Mouse (Mus musculus) gastrocnemius, adult 18-20 months (tissue): Measurements from ENCODE around the gene Gm9733. TPM values are rescaled to one million over a fixed set of nuclear protein-coding genes. Genes with fewer than 3 reads are reported as not detected.
"Not testable (repeated sequence)": the region's sequence is repeated elsewhere in the genome, so short reads cannot be mapped to it uniquely, and the experiment has no call there.

Experiments used
- DNase-seq: peaks from one replicate; pipeline ENCODE4 v3.0.0; 2021; ENCODE audit warnings: low spot score
- long read RNA-seq, 2 experiments: library from polyadenylated mRNA; stranded (forward); transcript quantifications; one replicate each; pipeline ENCODE4 v2.0.0; 2021
- total RNA-seq, 2 experiments: library from RNA; stranded (reverse); gene quantifications; 2 replicates each; pipeline ENCODE4 v1.2.3; 2021

Gm9733 gene
- total RNA-seq = not detected
- long read RNA-seq, experiment 1 = 0 reads
- long read RNA-seq, experiment 2 = 0 reads

DNA sequence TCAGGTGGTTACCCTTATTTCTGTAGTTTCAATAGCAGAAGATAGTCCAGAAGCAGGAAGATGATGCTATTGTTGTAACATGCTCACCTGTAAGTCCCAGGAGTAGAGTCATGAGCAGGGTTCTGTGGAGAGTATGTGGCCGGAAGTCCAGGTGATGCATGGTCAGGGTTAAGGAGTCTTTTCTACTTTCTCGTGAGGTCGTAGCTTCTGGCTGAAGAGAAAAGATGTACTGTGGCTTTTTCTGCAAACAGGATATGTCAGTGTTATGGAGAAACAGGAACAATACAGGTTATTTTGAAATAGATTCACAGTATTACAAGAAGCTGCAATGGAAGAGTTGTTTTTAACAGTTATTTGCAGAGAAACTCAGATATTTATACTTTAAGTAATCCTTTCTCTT, at the start of gene Gm9733:
Gene Gm9733 (minus strand): TSS at position 240 of the 400 bp plus-strand sequence.
- DNase-seq = no peak

DNA sequence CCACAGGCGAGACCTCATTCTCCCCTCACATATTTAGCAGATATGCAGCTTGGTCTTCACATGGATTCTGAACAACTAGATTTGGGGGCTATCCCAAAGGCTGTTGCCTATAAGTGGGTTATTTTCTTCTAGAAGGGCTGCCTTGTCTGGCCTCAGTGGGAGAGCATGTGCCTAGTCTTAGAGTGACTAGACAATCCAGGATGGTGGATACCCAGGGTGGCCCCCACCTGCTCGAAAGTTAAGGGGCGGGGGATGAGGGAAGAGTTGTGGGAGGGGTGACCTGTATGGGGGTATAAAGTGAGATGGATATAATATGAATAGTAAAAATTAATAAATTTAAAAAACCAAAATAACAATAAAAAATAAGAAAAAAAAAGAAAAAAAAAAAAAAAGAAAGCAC, 23.6 kb upstream of the Gm9733 start:
- DNase-seq = not testable (repeated sequence)

DNA sequence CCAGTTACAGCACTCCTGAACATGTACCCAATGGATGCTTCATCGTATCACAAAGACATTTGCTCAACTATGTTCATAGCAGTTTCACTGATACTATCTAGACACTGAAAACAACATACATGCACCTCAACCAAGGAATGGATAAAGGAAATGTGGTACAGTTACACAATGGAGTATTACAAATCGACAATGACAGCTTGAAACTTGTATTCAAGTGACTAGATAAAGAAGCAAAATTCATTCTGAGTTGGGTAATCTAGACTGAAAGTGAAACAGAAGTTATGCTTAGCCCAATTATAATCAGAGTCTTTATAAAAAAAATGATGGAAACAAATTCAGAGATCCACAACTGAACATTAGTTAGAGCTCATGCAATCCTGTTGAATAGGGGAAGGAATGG, 18.2 kb upstream of the Gm9733 start:
- not testable (repeated sequence) for DNase-seq

DNA sequence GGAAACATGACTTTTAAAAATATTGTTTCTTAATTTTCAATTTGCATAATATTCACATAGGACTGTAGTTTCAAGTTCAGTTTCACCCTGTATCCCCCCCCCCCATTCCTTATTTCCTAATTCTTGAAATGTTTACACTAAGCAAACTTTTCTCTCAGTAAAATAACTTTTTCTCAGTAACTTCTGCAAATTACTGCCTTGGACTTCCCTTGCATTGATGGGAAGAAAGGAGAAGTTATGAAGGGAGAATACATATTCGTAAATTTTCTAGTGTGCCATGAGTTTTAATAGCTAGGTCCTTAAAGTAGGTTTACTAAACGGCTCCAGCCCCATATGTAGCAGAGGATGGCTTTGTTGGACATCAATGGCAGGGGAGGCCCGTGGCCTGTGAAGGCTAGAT, 13.5 kb upstream of the Gm9733 start:
- not testable (repeated sequence) for DNase-seq

DNA sequence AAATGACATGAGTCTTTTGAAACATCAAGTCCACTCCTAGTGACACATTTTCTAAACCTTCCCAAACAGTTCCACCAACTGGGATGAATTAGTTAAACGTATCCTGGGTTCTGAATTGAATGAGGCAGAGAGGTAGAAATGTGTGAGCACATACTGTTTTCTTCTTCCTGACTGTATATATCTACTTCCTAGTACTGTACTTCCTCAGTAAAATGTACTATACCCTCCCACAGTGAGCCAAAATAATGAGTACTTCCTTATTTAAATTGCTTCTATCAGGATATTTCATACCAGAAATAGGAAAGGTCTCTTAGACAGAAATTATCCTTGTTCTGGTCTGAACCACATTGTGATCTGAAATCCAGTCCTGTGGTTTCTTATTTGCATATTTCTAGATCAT, 8.2 kb upstream of the Gm9733 start:
- DNase-seq = no peak

DNA sequence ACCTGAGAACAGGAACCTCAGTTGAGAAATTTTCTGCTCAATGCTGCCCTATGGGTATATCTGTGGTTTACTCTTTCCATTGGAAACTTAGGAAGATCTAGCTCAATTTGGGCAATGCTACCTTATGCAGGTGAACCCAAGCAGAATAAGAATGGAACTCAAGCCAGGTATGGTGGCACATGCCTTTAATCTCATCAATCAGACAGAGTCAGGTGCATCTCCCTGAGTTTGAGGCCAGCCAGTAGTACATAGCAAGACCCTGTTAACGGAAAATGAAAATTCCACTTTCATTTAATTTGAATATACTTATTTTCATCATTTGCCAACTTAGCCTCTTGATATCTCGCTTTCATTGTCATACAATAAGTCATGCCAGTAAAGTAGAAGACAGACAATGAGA, 2.1 kb upstream of the Gm9733 start:
- DNase-seq = no peak

DNA sequence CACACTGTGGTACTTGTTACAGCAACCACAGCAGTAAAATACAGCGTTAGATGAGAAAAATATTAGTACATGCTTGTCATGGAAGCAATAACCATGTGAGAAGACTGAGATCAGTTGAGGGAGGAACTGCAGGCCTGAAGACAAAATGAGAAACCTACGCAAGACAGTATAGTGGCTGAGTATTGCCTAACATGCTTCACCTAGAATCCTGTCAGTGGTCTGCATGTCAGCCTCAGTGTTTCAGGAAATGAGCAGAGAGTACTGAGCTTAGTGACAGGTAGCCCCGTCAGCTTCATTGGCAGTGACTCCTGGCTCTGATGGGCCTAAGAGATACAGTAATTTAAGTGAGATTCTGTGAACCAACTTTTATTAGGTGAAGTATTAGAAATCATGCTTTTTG, 557 bp downstream of the Gm9733 start:
- DNase-seq = no peak

DNA sequence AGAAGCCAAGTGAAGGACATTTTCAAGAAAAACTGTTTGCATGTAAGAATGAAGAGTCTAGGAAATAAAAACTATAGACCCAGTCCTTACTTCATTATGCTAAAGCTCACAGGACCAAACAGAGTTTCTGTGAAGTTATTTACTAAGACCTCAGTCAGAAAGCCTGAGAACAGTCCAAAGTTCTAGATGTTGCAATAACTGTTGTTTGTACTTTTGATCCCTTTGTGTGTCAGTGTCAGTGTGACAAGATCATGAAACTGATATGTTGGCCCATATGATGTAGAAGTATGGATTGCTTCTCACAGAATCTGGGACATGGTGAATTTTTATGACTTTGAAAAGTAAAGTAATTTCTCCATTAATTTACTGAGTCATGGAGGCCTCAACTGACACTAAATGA, 2.6 kb downstream of the Gm9733 start:
- no peak for DNase-seq

DNA sequence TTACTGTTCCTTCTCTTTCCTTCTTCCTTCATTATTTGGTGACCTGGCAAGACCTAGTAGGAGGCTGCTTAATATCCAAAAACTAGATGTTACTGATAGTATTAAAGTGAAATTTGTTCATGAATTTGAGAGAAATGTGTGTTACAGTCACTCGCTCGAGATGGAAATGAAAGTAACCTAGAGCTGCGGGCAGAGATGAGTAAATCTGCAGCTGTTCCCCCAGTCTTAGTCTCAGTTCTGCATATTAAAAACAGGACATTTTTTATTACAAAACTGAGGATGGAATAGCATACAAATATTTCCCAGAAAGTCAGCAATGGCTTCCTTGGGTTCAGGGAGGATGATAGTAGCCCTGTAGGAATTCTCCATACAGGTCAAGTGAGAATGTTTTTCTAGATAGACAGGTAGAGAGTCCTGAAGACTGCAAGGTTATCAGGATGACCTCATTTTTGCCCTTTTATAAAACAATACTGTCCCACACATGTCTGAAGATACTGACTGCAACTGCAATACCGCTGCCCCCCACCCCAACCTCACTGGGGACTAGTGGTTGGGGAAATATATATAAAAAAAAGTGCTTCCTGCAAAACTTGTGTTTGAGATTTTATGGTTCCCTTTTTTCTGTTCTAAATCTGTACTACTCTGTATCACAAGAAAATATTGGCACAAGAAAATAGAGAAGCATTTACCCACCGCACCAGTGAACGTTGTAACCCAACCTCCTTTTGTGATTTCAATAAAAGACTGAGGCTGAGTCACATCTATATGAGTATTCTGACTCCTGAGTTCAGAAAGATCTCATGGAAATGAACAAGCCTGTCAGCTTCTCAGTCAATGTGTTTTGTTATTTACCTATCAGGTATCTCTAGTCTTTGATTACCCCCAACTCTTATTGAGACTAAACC, 47.4 kb downstream of the Gm9733 start:
- no peak for DNase-seq

DNA sequence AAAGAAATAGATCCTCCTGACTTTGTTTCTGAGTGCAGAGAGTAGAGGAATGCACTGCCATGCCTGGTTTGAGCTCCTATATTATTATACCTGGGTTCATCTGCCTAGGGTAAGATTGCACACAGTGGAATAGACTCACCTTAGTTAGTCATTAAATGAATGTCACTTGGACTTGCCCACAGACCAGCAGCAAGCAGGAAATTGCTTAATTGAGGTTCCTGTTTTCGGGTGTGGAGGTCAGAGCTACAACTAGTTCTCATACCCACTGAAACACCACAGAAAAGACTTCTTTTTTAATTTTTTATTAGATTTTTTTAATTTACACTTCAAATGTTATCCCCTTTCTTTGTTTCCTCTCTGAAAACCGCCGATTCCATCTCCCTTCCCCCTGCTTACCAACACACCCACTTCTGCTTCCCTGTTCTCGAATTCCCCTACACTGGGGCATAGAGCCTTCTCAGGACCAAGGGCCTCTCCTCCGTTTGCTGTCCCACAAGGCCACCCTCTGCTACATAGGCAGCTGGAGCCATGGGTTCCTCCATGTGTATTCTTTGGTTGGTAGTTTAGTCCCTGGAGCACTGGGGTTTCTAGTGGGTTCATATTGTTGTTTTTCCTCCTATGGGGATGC, 56.1 kb downstream of the Gm9733 start:
- no peak for DNase-seq

DNA sequence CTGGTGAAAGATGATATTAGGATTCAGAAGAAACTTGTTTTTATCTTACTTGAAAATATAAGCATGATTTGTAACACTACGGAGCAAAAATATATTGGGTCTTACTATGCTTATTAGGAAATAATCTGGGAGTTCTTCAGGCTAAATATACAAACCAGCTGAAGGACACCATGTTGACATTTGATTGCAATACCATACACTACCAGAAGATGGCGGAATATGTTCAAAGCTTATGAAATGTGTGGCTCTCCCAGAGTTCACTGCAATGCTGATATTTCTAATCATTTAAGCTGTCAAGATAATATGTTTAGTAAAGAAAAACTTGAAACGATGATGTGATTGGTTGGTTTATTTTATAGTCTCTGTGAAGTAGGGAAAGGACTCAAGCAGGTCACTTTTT, 67.7 kb downstream of the Gm9733 start:
- peak; percentile 21 for DNase-seq

DNA sequence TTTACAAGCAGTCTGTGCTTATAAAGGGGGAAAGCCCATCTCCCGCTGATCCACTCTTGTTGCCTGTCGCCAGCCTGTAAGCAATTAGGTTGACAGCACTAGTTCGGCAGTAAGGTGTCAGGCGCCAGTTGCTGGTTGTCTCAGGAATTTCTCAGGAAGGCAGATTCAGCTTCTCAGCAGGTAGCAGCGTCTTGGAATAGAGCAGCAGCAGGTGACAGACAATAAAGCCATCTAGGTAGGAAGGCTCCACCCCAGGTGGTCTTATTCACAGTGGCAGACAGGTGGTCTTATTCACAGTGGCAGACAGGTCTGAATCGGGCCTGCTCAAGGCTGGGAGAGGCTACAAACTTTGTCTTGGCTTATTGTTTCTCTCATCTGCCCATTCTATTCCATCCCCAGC, 76.4 kb downstream of the Gm9733 start:
- no peak for DNase-seq

Other genes starting within 250 kb of the Gm9733 start
- gene Sirpb1a, start 94.2 kb upstream of the Gm9733 start, total RNA-seq = not detected
- gene Sirpb1b, start 242.8 kb upstream of the Gm9733 start, total RNA-seq = not detected